Mouse (Mus musculus): ENCODE results near the gene Scarb2.

DNA sequence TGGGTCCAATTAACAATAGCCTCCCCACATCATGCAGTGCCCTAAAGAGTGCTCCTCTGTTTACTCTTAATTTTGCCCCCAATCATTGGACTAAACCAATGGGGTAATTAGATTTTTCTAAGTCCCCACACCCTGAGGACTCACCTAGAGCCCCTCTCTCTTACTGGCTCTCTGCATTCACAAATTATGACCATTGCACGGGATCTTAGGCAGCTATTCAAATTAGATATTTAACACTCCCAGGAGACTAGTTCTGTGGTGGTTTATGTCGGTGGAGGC lies 102.3 kb downstream of the Scarb2 start:
- no peak for TF ChIP-seq POLR2A (IDR thresholded peaks at IDR 0.05; ENCODE audit: insufficient read depth, low read depth, low read length)
- no peak for TF ChIP-seq CTCF (IDR thresholded peaks at IDR 0.05)
- TF ChIP-seq EP300 (IDR thresholded peaks at IDR 0.05; ENCODE audit: insufficient read depth, low read depth, low read length), result no peak
